Mouse (Mus musculus): ENCODE results near the gene Rhox4b.
"Not testable (repeated sequence)": the region's sequence is repeated elsewhere in the genome, so short reads cannot be mapped to it uniquely, and the experiment has no call there.

Gene Rhox4b

DNA sequence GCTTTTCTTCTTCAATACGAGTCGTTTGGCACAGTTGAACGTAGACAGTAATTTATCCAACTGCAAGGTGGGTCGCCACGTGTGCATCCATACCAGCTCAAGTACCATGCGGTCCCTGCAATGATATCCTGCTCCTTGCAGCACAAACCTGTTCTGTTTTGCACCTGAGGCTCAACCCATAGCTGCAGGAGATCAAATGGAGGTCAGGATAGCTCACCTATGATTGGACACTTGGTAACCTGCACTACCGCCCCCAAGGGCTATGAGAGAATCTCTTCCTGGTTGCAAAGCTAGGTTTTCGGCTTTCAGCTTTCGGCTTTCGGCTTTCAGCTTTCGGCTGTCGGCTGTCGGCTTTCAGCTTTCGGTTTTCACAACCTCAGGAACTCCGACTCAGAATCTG lies at the start of gene Rhox4b:
Gene Rhox4b, plus strand, starts transcription at position 301 of the 400 bp plus-strand sequence.
- not testable (repeated sequence) for DNase-seq (ENCODE audit: low spot score in 2 of 2)

GRCm38 (mm10) chrX:37390548-37390947 lies 41.7 kb upstream of the Rhox4b start, which contains the start of gene Rhox4a2:
Gene Rhox4a2, plus strand, starts transcription at chrX:37390848.
- DNase-seq (ENCODE audit: low spot score in 2 of 2), result not testable (repeated sequence)

- not testable (repeated sequence) for DNase-seq (ENCODE audit: low spot score in 2 of 2)
These were observed 20.5 kb upstream of the Rhox4b start, which contains the start of gene Rhox2b for GRCm38 (mm10) chrX:37411767-37412166. Gene Rhox2b, plus strand, starts transcription at chrX:37412067.

GRCm38 (mm10) chrX:37453380-37453779 lies 21.1 kb downstream of the Rhox4b start, which contains the start of gene Rhox2c:
Gene Rhox2c, plus strand, starts transcription at chrX:37453680.
- not testable (repeated sequence) for DNase-seq (ENCODE audit: low spot score in 2 of 2)

DNA sequence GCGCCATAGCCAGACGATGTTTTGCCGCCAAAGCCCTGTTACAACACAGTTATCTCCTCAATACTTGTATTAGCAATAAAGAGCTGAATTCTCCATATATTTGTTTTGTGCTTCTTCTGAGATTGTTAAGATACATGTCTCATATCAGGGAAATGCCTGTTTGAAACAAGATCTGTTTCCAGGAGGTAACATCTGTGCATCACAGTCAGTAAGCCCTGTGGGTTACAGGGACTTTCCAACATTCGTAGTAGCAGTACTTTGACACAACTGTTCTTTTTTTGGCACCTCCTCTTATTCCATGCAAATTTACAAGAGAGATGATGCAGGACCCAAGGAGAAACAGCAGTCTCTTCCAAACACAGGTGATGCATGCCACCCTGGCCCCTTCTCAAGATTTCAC lies 26.0 kb downstream of the Rhox4b start, which contains the start of gene Rhox3c:
Gene Rhox3c, plus strand, starts transcription at position 301 of the 400 bp plus-strand sequence.
- not testable (repeated sequence) for DNase-seq (ENCODE audit: low spot score in 2 of 2)

DNA sequence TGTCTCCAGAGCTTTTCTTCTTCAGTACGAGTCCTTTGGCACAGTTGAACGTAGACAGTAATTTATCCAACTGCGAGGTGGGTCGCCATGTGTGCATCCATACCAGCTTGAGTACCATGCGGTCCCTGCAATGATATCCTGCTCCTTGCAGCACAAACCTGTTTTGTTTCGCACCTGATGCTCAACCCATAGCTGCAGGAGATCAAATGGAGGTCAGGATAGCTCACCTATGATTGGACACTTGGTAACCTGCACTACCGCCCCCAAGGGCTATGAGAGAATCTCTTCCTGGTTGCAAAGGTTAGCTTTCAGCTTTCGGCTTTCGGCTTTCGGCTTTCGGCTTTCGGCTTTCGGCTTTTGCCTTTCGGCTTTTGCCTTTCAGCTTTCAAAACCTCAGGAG lies 47.7 kb downstream of the Rhox4b start, which contains the start of gene Rhox4c:
Gene Rhox4c, plus strand, starts transcription at position 301 of the 400 bp plus-strand sequence.
- not testable (repeated sequence) for DNase-seq (ENCODE audit: low spot score in 2 of 2)

All from heart, adult 9 months (tissue).